Mouse (Mus musculus) embryonic facial prominence, embryonic 15.5 days (tissue): ENCODE data around the gene Myh7b. TPM values are rescaled to one million over a fixed set of nuclear protein-coding genes. Genes with fewer than 3 reads are reported as not detected.

ENCODE experiments used
- ATAC-seq: fragments of 200-750 bp; cut with Nextera tagmentation; 2 replicates; pipeline ENCODE4 v1.8.0; 2017; ENCODE audit warnings: low read depth, moderate TSS enrichment; ENCODE audit not compliant: insufficient number of reproducible peaks, low FRiP score, low TSS enrichment
- H3K27ac ChIP-seq: fragments of 300-500 bp; sonication (generic); replicated peaks from 2 replicates; pipeline ENCODE4 v1.5.1; 2015; ENCODE audit warnings: mild to moderate bottlenecking, inconsistent platforms
- H3K27me3 ChIP-seq: fragments of 300-500 bp; sonication (generic); 2 replicates; pipeline ENCODE4 v1.6.1; 2015; ENCODE audit warnings: inconsistent platforms
- H3K36me3 ChIP-seq: fragments of 300-500 bp; sonication (generic); 2 replicates; pipeline ENCODE4 v1.6.1; 2015; ENCODE audit warnings: mild to moderate bottlenecking, inconsistent platforms
- H3K4me1 ChIP-seq: fragments of 300-500 bp; sonication (generic); 2 replicates; pipeline ENCODE4 v1.6.1; 2015; ENCODE audit warnings: inconsistent platforms
- H3K4me2 ChIP-seq: fragments of 300-500 bp; sonication (generic); replicated peaks from 2 replicates; pipeline ENCODE4 v1.6.1; 2015; ENCODE audit warnings: mild to moderate bottlenecking, inconsistent platforms
- H3K4me3 ChIP-seq: fragments of 300-500 bp; sonication (generic); replicated peaks from 2 replicates; pipeline ENCODE4 v1.5.1; 2015; ENCODE audit warnings: mild to moderate bottlenecking, inconsistent platforms
- H3K9ac ChIP-seq: fragments of 300-500 bp; sonication (generic); 2 replicates; pipeline ENCODE4 v1.6.1; 2015; ENCODE audit warnings: inconsistent platforms
- H3K9me3 ChIP-seq: fragments of 300-500 bp; sonication (generic); replicated peaks from 2 replicates; pipeline ENCODE4 v1.6.1; 2016; ENCODE audit warnings: inconsistent platforms
- WGBS: fragments of 180-500 bp; shearing (Covaris S2); methylation state at CpG from one replicate; pipeline ENCODE4 v1.1.7; 2015; 5-methylcytosine and 5-hydroxymethylcytosine counted together
- polyA plus RNA-seq: library from polyadenylated mRNA; unstranded; fragments of >200 nt; fragmentation: Nextera tagmentation; extraction: Ambion mirVana; gene quantifications from 2 replicates; pipeline ENCODE4 v1.2.1, GENCODE M21; 2015

Gene Myh7b
- polyA plus RNA-seq, 1 experiment from 2014 or later, result 1.7 TPM

DNA sequence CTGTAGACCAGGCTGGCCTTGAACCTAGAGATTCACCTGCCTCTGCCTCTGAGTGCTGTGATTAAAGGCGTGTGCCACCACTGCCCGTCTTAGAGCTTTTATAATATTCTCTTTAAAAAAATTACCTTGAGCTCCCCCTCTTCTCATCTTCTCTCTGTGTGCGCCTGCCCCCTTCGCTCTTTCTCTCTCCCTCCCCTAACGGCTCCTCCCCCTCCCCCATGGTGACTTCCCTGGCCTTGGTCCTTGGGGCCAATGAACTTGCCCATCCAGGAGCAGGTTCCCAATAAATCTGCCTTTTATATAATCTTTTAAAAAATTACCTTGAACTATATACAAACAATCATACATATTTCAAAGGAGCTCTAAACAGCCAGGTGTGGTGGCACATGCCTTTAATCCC lies 28.0 kb upstream of the Myh7b start:
- Histone ChIP-seq H3K36me3 (no peaks in the 10 kb centered on the region), H3K27me3 (no peaks in the 10 kb centered on the region), H3K4me2 (no peak overlapping the region), H3K4me3 (no peak overlapping the region), H3K9me3 (no peaks in the 10 kb centered on the region), H3K4me1 (no peaks in the 10 kb centered on the region), H3K9ac (no peak overlapping the region), H3K27ac (no peak overlapping the region)
- WGBS, result 83% methylated on average over 5 of the region's 5 CpGs
- ATAC-seq, result no peak

GRCm38 (mm10) chr2:155583927-155584530 lies 27.0 kb upstream of the Myh7b start:
- WGBS, result 48% methylated on average over 5 of the region's 5 CpGs
- H3K27me3 ChIP-seq, result no peaks in the 10 kb centered on the region
- no peaks in the 10 kb centered on the region for H3K9me3 ChIP-seq
- no peak overlapping the region for H3K4me3 ChIP-seq
- H3K4me1 ChIP-seq, result no peaks in the 10 kb centered on the region
- no peak overlapping the region for H3K9ac ChIP-seq
- ATAC-seq, result no peak
- H3K4me2 ChIP-seq, result no peak overlapping the region
- no peak overlapping the region for H3K27ac ChIP-seq
- no peaks in the 10 kb centered on the region for H3K36me3 ChIP-seq

DNA sequence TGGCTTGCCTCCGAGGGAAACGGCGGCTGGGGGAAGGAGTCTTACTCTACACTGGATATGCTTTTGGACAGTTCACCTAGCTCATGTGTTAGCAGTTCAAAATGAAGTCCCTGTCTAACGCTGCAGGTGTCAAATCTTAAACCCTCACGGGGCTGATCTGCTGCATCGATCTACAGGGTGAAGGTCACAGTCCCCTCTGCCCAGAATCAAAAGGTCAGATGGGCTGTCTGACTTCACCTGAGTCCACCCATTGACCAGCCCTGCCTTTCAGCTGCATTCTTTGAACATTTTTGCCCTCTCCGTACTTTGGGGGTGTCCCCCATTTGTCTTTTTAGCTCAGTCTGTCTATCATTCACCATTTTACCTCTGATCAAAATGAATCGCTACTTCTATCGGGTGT lies 25.9 kb upstream of the Myh7b start:
- Histone ChIP-seq H3K4me1 (no peaks in the 10 kb centered on the region), H3K9me3 (no peaks in the 10 kb centered on the region), H3K27ac (no peak overlapping the region), H3K36me3 (no peaks in the 10 kb centered on the region), H3K27me3 (no peaks in the 10 kb centered on the region), H3K9ac (no peak overlapping the region), H3K4me3 (no peak overlapping the region), H3K4me2 (no peak overlapping the region)
- ATAC-seq, result no peak
- WGBS, result 84% methylated on average over 9 of the region's 9 CpGs

DNA sequence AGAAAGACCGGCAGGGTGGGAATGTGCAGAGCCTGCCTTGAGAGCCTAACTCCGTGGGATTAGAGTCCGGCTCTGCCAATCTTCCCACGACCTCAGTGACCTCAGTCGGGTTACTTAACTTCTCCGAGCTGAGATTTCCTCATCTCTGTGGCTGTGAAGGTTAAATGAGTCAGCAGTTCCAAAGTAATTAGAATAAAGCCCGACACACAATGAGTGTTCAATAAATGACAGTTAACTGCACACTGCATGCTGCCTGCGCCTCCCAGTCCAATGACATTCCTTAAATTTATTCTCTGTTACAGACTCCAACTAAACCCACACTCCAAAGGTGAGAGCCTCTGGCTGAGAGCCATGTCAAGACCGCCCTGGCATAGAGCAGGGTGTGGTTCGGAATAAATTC lies 25.5 kb upstream of the Myh7b start:
- Histone ChIP-seq H3K9ac (no peak overlapping the region), H3K4me2 (no peak overlapping the region), H3K27ac (no peak overlapping the region), H3K27me3 (no peaks in the 10 kb centered on the region), H3K36me3 (no peaks in the 10 kb centered on the region), H3K4me1 (no peaks in the 10 kb centered on the region), H3K4me3 (no peak overlapping the region), H3K9me3 (no peaks in the 10 kb centered on the region)
- 63% methylated on average over 10 of the region's 10 CpGs for WGBS
- ATAC-seq, result no peak

DNA sequence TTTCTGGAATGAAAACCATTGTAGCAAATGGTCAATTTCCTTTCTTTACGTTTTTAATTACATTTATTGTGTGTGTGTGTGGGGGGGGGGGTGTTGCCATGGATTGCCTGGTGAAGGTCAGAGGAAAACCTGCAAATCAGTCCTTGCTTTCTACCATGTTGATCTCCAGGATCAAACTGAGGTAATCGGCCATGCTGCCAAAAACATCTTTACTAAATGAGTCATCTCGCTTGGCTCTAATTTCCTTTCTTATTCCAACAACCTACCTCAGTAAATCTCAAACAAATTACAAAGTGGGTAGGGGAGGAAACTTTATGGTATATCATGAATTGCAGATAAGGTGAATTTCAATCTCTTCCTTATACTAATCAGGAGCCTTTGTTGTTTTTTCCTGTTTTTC lies 22.9 kb upstream of the Myh7b start:
- peaks cover 10% of the 10 kb centered on the region for H3K4me1 ChIP-seq
- no peak overlapping the region for H3K4me3 ChIP-seq
- H3K27ac ChIP-seq, result no peak overlapping the region
- no peaks in the 10 kb centered on the region for H3K27me3 ChIP-seq
- no peaks in the 10 kb centered on the region for H3K9me3 ChIP-seq
- ATAC-seq, result no peak
- H3K9ac ChIP-seq, result no peak overlapping the region
- no peaks in the 10 kb centered on the region for H3K36me3 ChIP-seq
- no peak overlapping the region for H3K4me2 ChIP-seq
- 77% methylated on average over 3 of the region's 3 CpGs for WGBS

DNA sequence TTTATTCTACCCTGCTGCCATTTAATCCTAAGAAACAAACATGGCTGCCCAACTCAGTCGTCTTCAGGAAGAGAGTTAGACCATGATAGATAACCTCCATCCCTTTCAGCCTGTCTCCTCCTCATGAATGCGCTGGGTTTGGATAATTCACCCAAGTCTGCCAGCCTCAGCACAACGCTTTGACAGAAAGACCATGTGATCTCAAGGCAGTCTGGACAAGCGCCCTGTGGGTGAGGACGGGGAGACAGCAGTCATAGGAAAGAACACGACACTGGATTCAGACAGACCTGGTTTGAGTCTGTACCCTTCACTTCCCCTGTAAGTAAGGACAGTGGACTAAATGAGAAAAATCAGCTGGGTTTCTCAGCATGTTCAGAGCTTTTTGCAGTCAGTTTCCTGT lies 21.5 kb upstream of the Myh7b start:
- no peak for ATAC-seq
- Histone ChIP-seq H3K27me3 (no peaks in the 10 kb centered on the region), H3K4me3 (no peak overlapping the region), H3K4me2 (no peak overlapping the region), H3K27ac (no peak overlapping the region), H3K36me3 (no peaks in the 10 kb centered on the region), H3K4me1 (peaks cover 10% of the 10 kb centered on the region), H3K9ac (no peak overlapping the region), H3K9me3 (no peaks in the 10 kb centered on the region)
- 78% methylated on average over 6 of the region's 6 CpGs for WGBS

- Histone ChIP-seq H3K4me2 (no peak overlapping the region; the same call in 1 of the 2 replicates), H3K4me1 (peaks cover 10% of the 10 kb centered on the region), H3K4me3 (no peak overlapping the region), H3K27ac (no peak overlapping the region), H3K27me3 (no peaks in the 10 kb centered on the region), H3K9me3 (no peaks in the 10 kb centered on the region), H3K9ac (no peak overlapping the region), H3K36me3 (no peaks in the 10 kb centered on the region)
- ATAC-seq, result no peak
- 86% methylated on average over 2 of the region's 2 CpGs for whole genome bisulfite sequencing
These were observed 20.1 kb upstream of the Myh7b start for GRCm38 (mm10) chr2:155590876-155591275.

GRCm38 (mm10) chr2:155591676-155592075 lies 19.3 kb upstream of the Myh7b start:
- Histone ChIP-seq H3K9ac (peak overlapping the region; percentile 65), H3K27ac (peak overlapping the region; percentile 82), H3K27me3 (no peaks in the 10 kb centered on the region), H3K4me2 (peak overlapping the region; percentile 68), H3K36me3 (no peaks in the 10 kb centered on the region), H3K4me1 (peaks cover 10% of the 10 kb centered on the region), H3K4me3 (peak overlapping the region; percentile 70), H3K9me3 (no peaks in the 10 kb centered on the region)
- no peak for ATAC-seq
- 5% methylated on average over 6 of the region's 6 CpGs for WGBS

DNA sequence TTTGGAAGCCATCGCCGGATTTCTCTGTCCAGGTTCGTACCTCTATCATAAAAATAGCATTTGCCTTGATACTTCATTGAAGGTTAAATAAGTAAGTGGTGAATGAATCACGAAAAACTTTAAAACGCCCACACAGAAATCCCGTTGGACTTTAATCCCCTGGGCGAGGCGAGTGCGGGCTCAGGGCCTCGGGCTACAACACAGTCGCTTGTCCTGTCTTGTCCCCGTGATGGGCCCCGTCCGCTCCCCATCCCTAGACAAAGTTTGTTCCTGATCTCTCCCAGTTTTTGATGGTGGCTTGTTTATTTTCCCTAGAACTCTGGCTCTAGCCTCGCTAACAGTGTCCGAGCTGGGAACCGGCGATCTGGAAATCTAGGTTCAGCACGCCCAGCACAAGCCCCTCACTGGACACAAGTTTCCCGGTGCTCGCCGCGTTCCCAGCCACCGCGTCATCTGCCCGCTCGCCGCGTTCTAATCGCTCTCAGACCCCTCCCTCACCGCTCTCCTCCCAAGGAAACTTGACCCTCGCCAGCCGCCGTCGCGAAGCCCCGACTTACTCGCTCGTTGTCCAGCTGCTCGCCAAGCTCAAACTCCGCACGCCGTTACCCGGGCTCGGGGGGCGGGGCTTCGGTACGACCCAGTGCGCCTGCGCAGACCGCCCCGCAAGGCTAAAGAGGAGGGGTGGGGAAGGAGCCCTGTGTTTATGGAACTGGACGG lies 18.7 kb upstream of the Myh7b start, which contains the start of gene Gss:
Gene Gss, minus strand, starts transcription at position 674 of the 717 bp plus-strand sequence.
- WGBS, result under 1% methylated on average over 53 of the region's 53 CpGs
- ATAC-seq, result peak; percentile 91
- Histone ChIP-seq H3K9ac (peak within 1 kb of the TSS; percentile 65), H3K36me3 (no peaks in the 10 kb centered on the region), H3K27me3 (no peaks in the 10 kb centered on the region), H3K4me2 (peak within 1 kb of the TSS; percentile 68), H3K27ac (peak within 1 kb of the TSS; percentile 82), H3K4me3 (peak within 1 kb of the TSS; percentile 70), H3K4me1 (peaks cover 10% of the 10 kb centered on the region), H3K9me3 (no peaks in the 10 kb centered on the region)

DNA sequence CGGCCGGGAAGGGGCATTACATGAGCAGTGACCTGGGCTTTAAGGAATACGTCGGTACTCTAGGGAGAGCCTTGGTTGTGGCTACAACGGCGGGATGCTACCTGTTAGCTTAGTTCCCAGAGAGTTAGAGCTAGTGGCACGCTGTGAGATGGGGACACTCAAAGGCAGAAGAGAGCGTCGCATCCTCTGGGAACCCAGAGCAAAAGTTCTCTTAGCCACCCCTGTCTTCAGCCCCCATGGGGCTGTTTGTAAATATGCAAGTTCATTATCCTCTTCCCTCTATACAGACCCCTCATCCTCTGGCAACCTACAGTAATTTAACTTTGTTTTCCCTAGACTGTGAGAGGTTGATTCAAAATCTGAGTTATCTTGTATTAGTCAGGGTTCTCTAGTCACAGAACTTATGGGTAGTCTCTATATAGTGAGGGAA lies 18.1 kb upstream of the Myh7b start:
- H3K4me1 ChIP-seq, result peaks cover 10% of the 10 kb centered on the region
- ATAC-seq, result peak; percentile 23; the same call in 1 of the 2 replicates
- no peaks in the 10 kb centered on the region for H3K27me3 ChIP-seq
- H3K9me3 ChIP-seq, result no peaks in the 10 kb centered on the region
- H3K4me2 ChIP-seq, result peak overlapping the region; percentile 68
- H3K36me3 ChIP-seq, result no peaks in the 10 kb centered on the region
- 2% methylated on average over 9 of the region's 9 CpGs for WGBS
- H3K4me3 ChIP-seq, result peak overlapping the region; percentile 70
- peak overlapping the region; percentile 65 for H3K9ac ChIP-seq
- H3K27ac ChIP-seq, result peak overlapping the region; percentile 55; the same call in 1 of the 2 replicates

GRCm38 (mm10) chr2:155595516-155595915 lies 15.5 kb upstream of the Myh7b start:
- no peak overlapping the region for H3K27ac ChIP-seq
- 83% methylated on average over 6 of the region's 6 CpGs for WGBS
- no peak overlapping the region for H3K4me2 ChIP-seq

More at GRCm38 (mm10) chr2:155595516-155595915, 15.5 kb upstream of the Myh7b start:
- Histone ChIP-seq H3K36me3 (no peaks in the 10 kb centered on the region), H3K9me3 (no peaks in the 10 kb centered on the region), H3K4me1 (peaks cover 10% of the 10 kb centered on the region), H3K9ac (no peak overlapping the region), H3K27me3 (no peaks in the 10 kb centered on the region), H3K4me3 (no peak overlapping the region)
- no peak for ATAC-seq
